Comparison of ENCODE assay signal across 12 mouse cellular contexts in the genomic region with DNA sequence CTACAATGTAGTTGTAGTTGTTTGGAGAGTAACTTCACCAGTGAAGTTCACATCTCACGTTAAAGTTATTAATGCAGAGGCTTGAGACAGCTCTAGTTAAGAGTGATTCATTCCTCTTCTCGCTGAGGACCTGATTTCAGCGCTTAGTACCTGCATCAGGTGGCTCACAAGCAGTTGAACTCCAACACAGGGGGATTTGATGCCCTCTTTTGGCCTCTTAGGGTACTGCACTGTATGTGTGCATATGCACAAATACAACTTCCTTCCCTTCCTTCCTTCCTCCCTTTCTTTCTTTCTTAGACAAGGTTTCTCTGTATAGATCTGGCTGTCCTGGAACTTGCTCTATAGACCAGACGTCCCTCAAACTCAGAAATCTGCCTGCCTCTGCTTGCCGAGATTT. TPM values are rescaled to one million over a fixed set of nuclear protein-coding genes. Genes with fewer than 3 reads are reported as not detected.
DNase-seq lines count a peak whose midpoint lies in the region; ATAC-seq and TF ChIP-seq lines count a peak whose summit lies in the region.
"Had no signal": no experiment of that assay in that cellular context is flagged by ENCODE, and none has a peak within 500 bp of the region (broad histone marks: within the 10 kb centered on the region; RNA-seq: fewer than 3 reads in every experiment).

No protein-coding gene starts in this region.

- H3K9ac ChIP-seq in intestine, postnatal 0 days (ENCODE audit: low read depth, low read length): no peak overlapping the region
- no peak overlapping the region for H3K9ac ChIP-seq in intestine, embryonic 16.5 days (ENCODE audit: low read depth, low read length)
- no peak overlapping the region for H3K9ac ChIP-seq in midbrain, embryonic 14.5 days (replicated peaks; ENCODE audit: low read length)
- H3K9ac ChIP-seq: forebrain, embryonic 13.5 days; limb, embryonic 12.5 days; neural tube, embryonic 12.5 days had no signal

- no peak overlapping the region for H3K4me2 ChIP-seq in intestine, postnatal 0 days (replicated peaks; ENCODE audit: low read depth)
- H3K4me2 ChIP-seq in intestine, embryonic 16.5 days (ENCODE audit: low read depth, low read length): no peak overlapping the region
- H3K4me2 ChIP-seq in midbrain, embryonic 14.5 days (ENCODE audit: low read length): no peak overlapping the region
- H3K4me2 ChIP-seq: forebrain, embryonic 13.5 days; limb, embryonic 12.5 days; neural tube, embryonic 12.5 days had no signal

- no peaks in the 10 kb centered on the region for H3K9me3 ChIP-seq in intestine, postnatal 0 days (ENCODE audit: control insufficient read depth)
- no peaks in the 10 kb centered on the region for H3K9me3 ChIP-seq in intestine, embryonic 16.5 days (ENCODE audit: control insufficient read depth, low read length)
- H3K9me3 ChIP-seq in midbrain, embryonic 14.5 days (ENCODE audit: control insufficient read depth, low read length): no peaks in the 10 kb centered on the region
- H3K9me3 ChIP-seq in midbrain, embryonic 10.5 days (replicated peaks): no peaks in the 10 kb centered on the region
- H3K9me3 ChIP-seq: forebrain, embryonic 13.5 days; limb, embryonic 12.5 days; neural tube, embryonic 12.5 days had no signal

- H3K4me3 ChIP-seq in intestine, postnatal 0 days (ENCODE audit: low read depth, low read length): no peak overlapping the region
- no peak overlapping the region for H3K4me3 ChIP-seq in intestine, embryonic 16.5 days (ENCODE audit: low read length)
- H3K4me3 ChIP-seq in midbrain, embryonic 14.5 days (replicated peaks; ENCODE audit: low read depth, low read length): no peak overlapping the region
- H3K4me3 ChIP-seq in midbrain, embryonic 10.5 days: no peak overlapping the region
- H3K4me3 ChIP-seq: forebrain, embryonic 13.5 days; limb, embryonic 12.5 days; neural tube, embryonic 12.5 days had no signal

- H3K4me1 ChIP-seq in intestine, postnatal 0 days (replicated peaks; ENCODE audit: control insufficient read depth, insufficient read depth, low read length): no peaks in the 10 kb centered on the region
- H3K4me1 ChIP-seq in intestine, embryonic 16.5 days (ENCODE audit: control insufficient read depth, insufficient read depth, low read length): no peaks in the 10 kb centered on the region
- 0 out of 2 replicates have a peak, but pooled peaks cover 3% of the 10 kb centered on the region for H3K4me1 ChIP-seq in midbrain, embryonic 14.5 days (ENCODE audit: control insufficient read depth, insufficient read depth, low read length)
- 0 out of 2 replicates have a peak, but pooled peaks cover 9% of the 10 kb centered on the region for H3K4me1 ChIP-seq in midbrain, embryonic 10.5 days
- H3K4me1 ChIP-seq: neural tube, embryonic 12.5 days had no signal

- WGBS in intestine, postnatal 0 days: 60% methylated on average over 5 of the region's 5 CpGs
- WGBS in intestine, embryonic 16.5 days: 60% methylated on average over 5 of the region's 5 CpGs
- WGBS in midbrain, embryonic 14.5 days: 65% methylated on average over 5 of the region's 5 CpGs
- WGBS in midbrain, embryonic 10.5 days: 63% methylated on average over 5 of the region's 5 CpGs

- ATAC-seq in intestine, postnatal 0 days: no peak
- ATAC-seq in intestine, embryonic 16.5 days: no peak
- ATAC-seq in midbrain, embryonic 14.5 days (ENCODE audit: low FRiP score, low TSS enrichment): no peak
- no peak for ATAC-seq in CD4-positive, CD25-positive, alpha-beta regulatory T cell, adult 4 months

- TF ChIP-seq CTCF in intestine, postnatal 0 days (IDR thresholded peaks at IDR 0.05; ENCODE audit: low read depth): peak; percentile 68

- H3K27ac ChIP-seq in intestine, postnatal 0 days (ENCODE audit: low read depth, low read length): no peak overlapping the region
- H3K27ac ChIP-seq in intestine, embryonic 16.5 days (ENCODE audit: low read length): no peak overlapping the region
- no peak overlapping the region for H3K27ac ChIP-seq in midbrain, embryonic 14.5 days (replicated peaks; ENCODE audit: low read depth, low read length)
- H3K27ac ChIP-seq in midbrain, embryonic 10.5 days (replicated peaks): no peak overlapping the region
- H3K27ac ChIP-seq: forebrain, embryonic 13.5 days; limb, embryonic 12.5 days; neural tube, embryonic 12.5 days had no signal

- H3K27me3 ChIP-seq in intestine, postnatal 0 days (replicated peaks; ENCODE audit: control insufficient read depth, insufficient read depth, low read length): no peaks in the 10 kb centered on the region
- H3K27me3 ChIP-seq in intestine, embryonic 16.5 days (replicated peaks; ENCODE audit: control insufficient read depth, insufficient read depth, low read length): no peaks in the 10 kb centered on the region
- H3K27me3 ChIP-seq in midbrain, embryonic 14.5 days (ENCODE audit: control insufficient read depth, insufficient read depth, low read length): no peaks in the 10 kb centered on the region
- no peaks in the 10 kb centered on the region for H3K27me3 ChIP-seq in midbrain, embryonic 10.5 days (ENCODE audit: low read depth, poor library complexity, severe bottlenecking)
- H3K27me3 ChIP-seq: neural tube, embryonic 12.5 days had no signal

- DNase-seq in midbrain, embryonic 14.5 days: peak; percentile 20
- DNase-seq in midbrain, embryonic 10.5 days (ENCODE audit: low spot score): no peak
- peak; percentile 50 for DNase-seq in NIH3T3 (ENCODE audit: low read depth)
- peak; percentile 48 for DNase-seq in lung, postnatal 10 days
- DNase-seq in embryo, embryonic 11 days: no peak
- DNase-seq: right cerebral cortex, postnatal 14 days had no signal

- no peaks in the 10 kb centered on the region for H3K36me3 ChIP-seq in intestine, postnatal 0 days (ENCODE audit: control insufficient read depth, insufficient read depth)
- H3K36me3 ChIP-seq in intestine, embryonic 16.5 days (ENCODE audit: control insufficient read depth, insufficient read depth, low read length): no peaks in the 10 kb centered on the region
- no peaks in the 10 kb centered on the region for H3K36me3 ChIP-seq in midbrain, embryonic 14.5 days (ENCODE audit: control insufficient read depth, insufficient read depth, low read length)
- no peaks in the 10 kb centered on the region for H3K36me3 ChIP-seq in midbrain, embryonic 10.5 days
- H3K36me3 ChIP-seq: limb, embryonic 12.5 days; neural tube, embryonic 12.5 days had no signal

RNA-seq across cellular contexts. Expression of a gene that starts 21.8 kb away (rescaled TPM):
- 6.9 and 8.3 TPM in 2 replicates for polyA plus RNA-seq in intestine, postnatal 0 days (2015; fragmentation: Nextera tagmentation; extraction: Ambion mirVana)
- 7.7 and 9.5 TPM in 2 replicates for polyA plus RNA-seq in intestine, embryonic 16.5 days (2015; fragmentation: Nextera tagmentation; extraction: Ambion mirVana)
- 39.0 and 43.4 TPM in 2 replicates for polyA plus RNA-seq in midbrain, embryonic 14.5 days (2014; fragmentation: Nextera tagmentation; extraction: Ambion mirVana)
- 14.9 and 18.6 TPM in 2 replicates for polyA plus RNA-seq in midbrain, embryonic 10.5 days (2016; fragmentation: Nextera tagmentation; extraction: Ambion mirVana)
- under 1 TPM; 0.17 to 0.46 TPM for polyA plus RNA-seq in CD4-positive, CD25-positive, alpha-beta regulatory T cell, adult 4 months (2017; shearing (Covaris generic))

RNA-seq across cellular contexts. Expression of a gene that starts 54.9 kb away (rescaled TPM):
- 2.8 and 3.0 TPM in 2 replicates for polyA plus RNA-seq in intestine, postnatal 0 days (2015; fragmentation: Nextera tagmentation; extraction: Ambion mirVana)
- 2.8 and 3.3 TPM in 2 replicates for polyA plus RNA-seq in intestine, embryonic 16.5 days (2015; fragmentation: Nextera tagmentation; extraction: Ambion mirVana)
- polyA plus RNA-seq in midbrain, embryonic 14.5 days (2014; fragmentation: Nextera tagmentation; extraction: Ambion mirVana): 73.5 and 86.4 TPM in 2 replicates
- 11.9 and 18.7 TPM in 2 replicates for polyA plus RNA-seq in midbrain, embryonic 10.5 days (2016; fragmentation: Nextera tagmentation; extraction: Ambion mirVana)
- under 1 TPM in 1 of 2 experiments, not detected in 1; 0.12 TPM for polyA plus RNA-seq in CD4-positive, CD25-positive, alpha-beta regulatory T cell, adult 4 months (2017; shearing (Covaris generic))

Comparison
In these comparisons a context has a peak if more than half of its experiments do, and no peak if none do; other contexts are left out.
1. DNase-seq: peak in midbrain, embryonic 14.5 days (single experiment), NIH3T3 (single experiment) and lung, postnatal 10 days (single experiment); none in midbrain, embryonic 10.5 days (single experiment) and embryo, embryonic 11 days (single experiment).